Mouse (Mus musculus) testis, adult 2 months (tissue): ENCODE measurements around the gene Rarb.

Source experiments
- CTCF ChIP-seq: fragments of 200-500 bp; IDR thresholded peaks from 2 replicates; pipeline ENCODE4 v1.5.1; 2012; ENCODE audit warnings: low read depth, mild to moderate bottlenecking, inconsistent platforms, low read length, moderate library complexity; ENCODE audit not compliant: control insufficient read depth, insufficient read depth, insufficient replicate concordance
- POLR2A ChIP-seq: fragments of 200-500 bp; IDR thresholded peaks from 2 replicates; pipeline ENCODE4 v1.6.1; 2012; ENCODE audit warnings: low read depth, mild to moderate bottlenecking, inconsistent platforms, low read length, moderate library complexity; ENCODE audit not compliant: control insufficient read depth

DNA sequence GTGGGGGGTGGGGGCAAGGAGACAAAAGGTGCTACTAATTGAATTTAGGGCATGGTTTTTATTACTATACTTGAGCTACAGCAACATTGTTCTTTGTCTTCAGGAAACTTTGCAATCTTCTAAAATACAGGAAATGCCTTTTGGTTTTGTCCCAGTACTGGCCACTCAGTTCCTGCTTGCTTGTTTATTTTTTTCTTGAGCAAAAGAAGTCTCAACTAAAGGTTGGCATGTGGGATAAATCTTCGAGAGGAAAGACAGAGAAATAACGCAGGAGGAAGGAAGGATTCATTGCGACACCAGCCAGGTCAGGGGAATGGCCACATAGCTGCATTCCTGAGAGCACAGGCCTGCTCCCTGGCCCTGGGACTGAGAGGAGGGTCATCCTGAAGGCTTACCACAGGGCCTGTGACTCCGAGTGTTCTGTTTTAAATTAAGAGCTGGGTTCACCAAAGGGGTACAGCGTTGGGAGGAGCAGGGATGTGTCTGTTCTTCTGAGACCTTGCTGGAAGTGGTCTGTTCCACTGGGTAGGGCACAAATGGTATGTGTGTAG, 215.8 kb downstream of the Rarb start:
- TF ChIP-seq CTCF (no peak), POLR2A (no peak)
